Mouse (Mus musculus) ES-E14 (cell line): ENCODE measurements around the gene Nlrp4a.
"Not testable (repeated sequence)": the region's sequence is repeated elsewhere in the genome, so short reads cannot be mapped to it uniquely, and the experiment has no call there.

ENCODE experiments used
- HCFC1 ChIP-seq: IDR thresholded peaks from 2 replicates; pipeline ENCODE4 v1.6.1; 2012; ENCODE audit warnings: low read length, inconsistent platforms, borderline replicate concordance; ENCODE audit not compliant: insufficient read depth
- ZC3H11A ChIP-seq: IDR thresholded peaks from 2 replicates; pipeline ENCODE4 v1.6.1; 2012; ENCODE audit warnings: low read depth, mild to moderate bottlenecking, inconsistent platforms, low read length, borderline replicate concordance
- ZNF384 ChIP-seq: IDR thresholded peaks from 2 replicates; pipeline ENCODE4 v1.6.1; 2012; ENCODE audit warnings: low read depth, low read length, inconsistent platforms

GRCm38 (mm10) chr7:26489514-26489913, 54.6 kb downstream of the Nlrp4a start:
- not testable (repeated sequence) for TF ChIP-seq HCFC1, ZNF384, ZC3H11A
